Comparison of ENCODE assay signal across 30 mouse cellular contexts in the genomic region with DNA sequence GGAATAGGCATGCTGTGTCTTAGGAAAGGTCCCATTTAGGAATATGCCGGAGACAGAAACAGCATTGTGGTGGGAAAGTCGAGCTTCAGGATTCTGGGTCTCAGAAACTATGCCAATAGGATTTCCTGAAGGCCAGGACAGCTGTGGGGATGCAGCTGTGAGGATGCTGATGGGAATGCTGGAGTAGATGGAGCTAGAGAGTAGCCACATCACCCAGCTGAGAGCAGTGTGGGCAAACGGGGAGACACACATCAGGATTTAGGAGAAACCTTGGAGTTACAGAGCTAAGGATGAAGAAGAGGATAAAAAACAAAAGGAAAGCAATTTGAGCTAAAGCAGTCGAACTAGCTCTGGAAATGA. TPM values are rescaled to one million over a fixed set of nuclear protein-coding genes. Genes with fewer than 3 reads are reported as not detected.
A peak's percentile ranks its signal among the peaks of the same experiment; 100 is the strongest.
DNase-seq lines count a peak whose midpoint lies in the region; ATAC-seq lines count a peak whose summit lies in the region.
"Had no signal": no experiment of that assay in that cellular context is flagged by ENCODE, and none has a peak within 500 bp of the region (broad histone marks: within the 10 kb centered on the region; RNA-seq: fewer than 3 reads in every experiment).

No protein-coding gene starts in this region.

- H3K9ac ChIP-seq in midbrain, embryonic 11.5 days (ENCODE audit: low read length): no peak overlapping the region
- no peak overlapping the region for H3K9ac ChIP-seq in midbrain, embryonic 16.5 days (ENCODE audit: low read depth, low read length)
- no peak overlapping the region for H3K9ac ChIP-seq in limb, embryonic 13.5 days
- H3K9ac ChIP-seq: embryonic facial prominence, embryonic 13.5 days; hindbrain, embryonic 15.5 days; intestine, embryonic 15.5 days; liver, embryonic 13.5 days; midbrain, embryonic 13.5 days; neural tube, embryonic 13.5 days had no signal

- no peaks in the 10 kb centered on the region for H3K27me3 ChIP-seq in midbrain, embryonic 11.5 days (ENCODE audit: control insufficient read depth, insufficient read depth, low read length)
- H3K27me3 ChIP-seq in midbrain, embryonic 16.5 days (ENCODE audit: control insufficient read depth, insufficient read depth, low read depth, low read length): no peaks in the 10 kb centered on the region
- H3K27me3 ChIP-seq in limb, embryonic 13.5 days: no peaks in the 10 kb centered on the region
- H3K27me3 ChIP-seq: embryonic facial prominence, embryonic 13.5 days; hindbrain, embryonic 15.5 days; intestine, embryonic 15.5 days; liver, embryonic 13.5 days; midbrain, embryonic 13.5 days; neural tube, embryonic 13.5 days had no signal

- no peaks in the 10 kb centered on the region for H3K4me1 ChIP-seq in midbrain, embryonic 11.5 days (ENCODE audit: control insufficient read depth, insufficient read depth, low read length)
- H3K4me1 ChIP-seq in midbrain, embryonic 16.5 days (ENCODE audit: control insufficient read depth, insufficient read depth, low read length): 0 out of 2 replicates have a peak, but pooled peaks cover 2% of the 10 kb centered on the region
- H3K4me1 ChIP-seq in limb, embryonic 13.5 days: peaks cover 20% of the 10 kb centered on the region
- H3K4me1 ChIP-seq: forebrain, embryonic 10.5 days; hindbrain, embryonic 15.5 days; intestine, embryonic 15.5 days; liver, embryonic 13.5 days; midbrain, embryonic 13.5 days; neural tube, embryonic 13.5 days had no signal

- no peaks in the 10 kb centered on the region for H3K9me3 ChIP-seq in midbrain, embryonic 11.5 days (ENCODE audit: control insufficient read depth, low read length)
- H3K9me3 ChIP-seq in midbrain, embryonic 16.5 days (replicated peaks; ENCODE audit: control insufficient read depth, low read length, poor library complexity, severe bottlenecking): no peaks in the 10 kb centered on the region
- H3K9me3 ChIP-seq in limb, embryonic 13.5 days: no peaks in the 10 kb centered on the region
- H3K9me3 ChIP-seq: embryonic facial prominence, embryonic 13.5 days; forebrain, embryonic 10.5 days; hindbrain, embryonic 15.5 days; intestine, embryonic 15.5 days; liver, embryonic 13.5 days; midbrain, embryonic 13.5 days; neural tube, embryonic 13.5 days had no signal

- H3K27ac ChIP-seq in midbrain, embryonic 11.5 days (ENCODE audit: low read depth, low read length): no peak overlapping the region
- H3K27ac ChIP-seq in midbrain, embryonic 16.5 days (ENCODE audit: low read length): no peak overlapping the region
- H3K27ac ChIP-seq in limb, embryonic 13.5 days: peak overlapping the region; percentile 59; the same call in 1 of the 2 replicates
- H3K27ac ChIP-seq: embryonic facial prominence, embryonic 13.5 days; forebrain, embryonic 10.5 days; hindbrain, embryonic 15.5 days; intestine, embryonic 15.5 days; liver, embryonic 13.5 days; midbrain, embryonic 13.5 days; neural tube, embryonic 13.5 days; stomach, postnatal 0 days had no signal

- DNase-seq in gastrocnemius, postnatal 25 days: peak; percentile 25
- DNase-seq in gastrocnemius, postnatal 4 days (ENCODE audit: low spot score in 2 of 2): no peak
- peak; percentile 72 for DNase-seq in midbrain, embryonic 11.5 days (ENCODE audit: low spot score, missing footprints)
- DNase-seq: adrenal gland, adult 8-10 months; cerebellum, adult 2 months; cerebellum, postnatal 25 days; kidney, adult 9 months; kidney, postnatal 14 days; left cerebral cortex, postnatal 4 days; liver, embryonic 13.5 days; lung, adult 2 months; lung, postnatal 14 days; thymus, adult 2 months; thymus, postnatal 4 days had no signal

- ATAC-seq in midbrain, embryonic 11.5 days (ENCODE audit: low FRiP score): no peak
- ATAC-seq in midbrain, embryonic 16.5 days: no peak
- ATAC-seq in limb, embryonic 13.5 days (ENCODE audit: low FRiP score, low read depth): no peak
- ATAC-seq in inflammation-experienced regulatory T-cells, adult 6 months: no peak
- ATAC-seq in erythroblast, adult 5-6 weeks (replicated peaks; ENCODE audit: low FRiP score, poor library complexity, severe bottlenecking): no peak
- ATAC-seq: activated CD4-positive, CD25-positive, alpha-beta regulatory T cell, adult 4 months; forebrain, embryonic 16.5 days; intestine, embryonic 15.5 days; midbrain, embryonic 13.5 days had no signal

- no peaks in the 10 kb centered on the region for H3K36me3 ChIP-seq in midbrain, embryonic 11.5 days (ENCODE audit: control insufficient read depth, insufficient read depth, low read length)
- no peaks in the 10 kb centered on the region for H3K36me3 ChIP-seq in midbrain, embryonic 16.5 days (ENCODE audit: control insufficient read depth, insufficient read depth, low read length)
- H3K36me3 ChIP-seq in limb, embryonic 13.5 days: no peaks in the 10 kb centered on the region
- H3K36me3 ChIP-seq: embryonic facial prominence, embryonic 13.5 days; forebrain, embryonic 10.5 days; hindbrain, embryonic 15.5 days; intestine, embryonic 15.5 days; liver, embryonic 13.5 days; midbrain, embryonic 13.5 days; neural tube, embryonic 13.5 days had no signal

- WGBS in midbrain, embryonic 11.5 days: 77% methylated on average over 4 of the region's 4 CpGs
- WGBS in midbrain, embryonic 16.5 days: 77% methylated on average over 4 of the region's 4 CpGs
- 35% methylated on average over 4 of the region's 4 CpGs for WGBS in limb, embryonic 13.5 days

- H3K4me3 ChIP-seq in midbrain, embryonic 11.5 days (ENCODE audit: low read depth, low read length): no peak overlapping the region
- H3K4me3 ChIP-seq in midbrain, embryonic 16.5 days (ENCODE audit: low read depth, low read length): no peak overlapping the region
- H3K4me3 ChIP-seq in limb, embryonic 13.5 days: no peak overlapping the region
- H3K4me3 ChIP-seq: embryonic facial prominence, embryonic 13.5 days; forebrain, embryonic 10.5 days; hindbrain, embryonic 15.5 days; intestine, embryonic 15.5 days; liver, embryonic 13.5 days; midbrain, embryonic 13.5 days; neural tube, embryonic 13.5 days had no signal

- no peak overlapping the region for H3K4me2 ChIP-seq in midbrain, embryonic 11.5 days
- H3K4me2 ChIP-seq in midbrain, embryonic 16.5 days (ENCODE audit: low read length): no peak overlapping the region
- no peak overlapping the region for H3K4me2 ChIP-seq in limb, embryonic 13.5 days (replicated peaks)
- H3K4me2 ChIP-seq: embryonic facial prominence, embryonic 13.5 days; hindbrain, embryonic 15.5 days; intestine, embryonic 15.5 days; liver, embryonic 13.5 days; midbrain, embryonic 13.5 days; neural tube, embryonic 13.5 days had no signal

RNA-seq across cellular contexts. Expression of a gene that starts 31.0 kb away (rescaled TPM):
- total RNA-seq in gastrocnemius, postnatal 25 days (2021): under 1 TPM; 0.46 to 0.49 TPM
- under 1 TPM; 0.49 to 0.64 TPM for total RNA-seq in gastrocnemius, postnatal 4 days (2021)
- 19.6 and 19.9 TPM in 2 replicates for polyA plus RNA-seq in midbrain, embryonic 11.5 days (2014; fragmentation: Nextera tagmentation; extraction: Ambion mirVana)
- polyA plus RNA-seq in midbrain, embryonic 16.5 days (2015; fragmentation: Nextera tagmentation; extraction: Ambion mirVana): 0.14 and 0.30 TPM in 2 replicates
- 0.88 and 1.2 TPM in 2 replicates for polyA plus RNA-seq in limb, embryonic 13.5 days (2015; fragmentation: Nextera tagmentation; extraction: Ambion mirVana)
- under 1 TPM; 0.24 to 0.65 (median 0.31) TPM for polyA plus RNA-seq in inflammation-experienced regulatory T-cells, adult 6 months (2017; shearing (Covaris generic))
- not detected in 2 replicates for total RNA-seq in erythroblast, adult 5-6 weeks (2015; ENCODE audit: low replicate concordance)
- total RNA-seq in erythroblast, adult 5-6 weeks (2017; ENCODE audit: low replicate concordance): 0.28 TPM in 1 of 2 replicates, not detected in the other
- total RNA-seq: adrenal gland, adult 8-10 months; layer of hippocampus, adult 18-20 months; layer of hippocampus, postnatal 14 days; left cerebral cortex, adult 8-10 months had no signal
- polyA plus RNA-seq: stomach, postnatal 0 days had no signal

Comparison
In these comparisons a context has a peak if more than half of its experiments do, and no peak if none do; other contexts are left out.
1. DNase-seq: peak in gastrocnemius, postnatal 25 days (single experiment) and midbrain, embryonic 11.5 days (single experiment); none in gastrocnemius, postnatal 4 days (0 of 2).